Mouse (Mus musculus) liver, embryonic 11.5 days (tissue): ENCODE measurements around the gene Ppp1r3d. TPM values are rescaled to one million over a fixed set of nuclear protein-coding genes. Genes with fewer than 3 reads are reported as not detected.

Experiments
- ATAC-seq: fragments of 200-750 bp; cut with Nextera tagmentation; replicated peaks from 2 replicates; pipeline ENCODE4 v1.8.0; 2017; ENCODE audit warnings: moderate number of reproducible peaks, mild to moderate bottlenecking, moderate TSS enrichment, moderate library complexity; ENCODE audit not compliant: low FRiP score
- DNase-seq: peaks from one replicate; pipeline ENCODE4 v3.0.0-alpha.2; 2017; ENCODE audit warnings: low spot score
- H3K27ac ChIP-seq: fragments of 300-500 bp; sonication (generic); 2 replicates; pipeline ENCODE4 v1.5.1; 2014; ENCODE audit warnings: mild to moderate bottlenecking, low read depth, low read length, control low read depth
- H3K27me3 ChIP-seq: fragments of 300-500 bp; sonication (generic); replicated peaks from 2 replicates; pipeline ENCODE4 v1.6.1; 2014; ENCODE audit warnings: low read length, mixed read lengths; ENCODE audit not compliant: control insufficient read depth, insufficient read depth
- H3K36me3 ChIP-seq: fragments of 300-500 bp; sonication (generic); 2 replicates; pipeline ENCODE4 v1.6.1; 2014; ENCODE audit warnings: mild to moderate bottlenecking, low read length, moderate library complexity, mixed read lengths; ENCODE audit not compliant: control insufficient read depth, insufficient read depth
- H3K4me1 ChIP-seq: fragments of 300-500 bp; sonication (generic); replicated peaks from 2 replicates; pipeline ENCODE4 v1.6.1; 2014; ENCODE audit warnings: low read length, mixed read lengths; ENCODE audit not compliant: control insufficient read depth, insufficient read depth
- H3K4me2 ChIP-seq: fragments of 300-500 bp; sonication (generic); 2 replicates; pipeline ENCODE4 v1.6.1; 2014; ENCODE audit warnings: mild to moderate bottlenecking, control low read depth, moderate library complexity
- H3K4me3 ChIP-seq: fragments of 300-500 bp; sonication (generic); 2 replicates; pipeline ENCODE4 v1.5.1; 2014; ENCODE audit warnings: low read depth, low read length, control low read depth
- H3K9ac ChIP-seq: fragments of 300-500 bp; sonication (generic); 2 replicates; pipeline ENCODE4 v1.6.1; 2014; ENCODE audit warnings: low read depth, low read length, control low read depth
- H3K9me3 ChIP-seq: fragments of 300-500 bp; sonication (generic); 2 replicates; pipeline ENCODE4 v1.6.1; 2016; ENCODE audit warnings: low read length, inconsistent platforms, mixed read lengths; ENCODE audit not compliant: control insufficient read depth
- WGBS: fragments of 180-500 bp; shearing (Covaris S2); extraction: QIAGEN DNeasy Blood & Tissue Kit; methylation state at CpG from one replicate; pipeline ENCODE4 v1.1.7; 2014; 5-methylcytosine and 5-hydroxymethylcytosine counted together
- polyA plus RNA-seq: library from polyadenylated mRNA; unstranded; fragments of >200 nt; fragmentation: Nextera tagmentation; extraction: Ambion mirVana; gene quantifications from 2 replicates; pipeline ENCODE4 v1.2.1, GENCODE M21; 2014

Ppp1r3d gene
- polyA plus RNA-seq, 1 experiment from 2014 or later = 2.0 TPM

DNA sequence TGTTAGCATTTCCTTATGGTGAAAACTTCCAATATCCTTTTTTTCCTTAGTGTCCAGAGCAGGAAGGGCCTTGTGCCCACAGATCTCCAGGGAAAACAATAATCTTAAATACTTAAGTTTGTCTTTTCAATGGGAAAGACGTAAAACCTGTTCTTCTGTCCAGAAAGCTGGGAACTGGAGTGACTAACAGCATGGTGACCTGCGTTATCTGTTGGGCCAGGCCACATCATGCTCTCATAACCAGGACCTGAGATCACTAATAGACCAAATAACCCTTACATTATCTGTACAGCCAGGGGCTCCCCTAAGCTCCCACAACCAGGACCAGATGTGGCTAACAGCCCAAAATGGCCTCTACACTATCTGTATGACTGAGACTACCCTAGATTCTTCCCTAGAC lies 19.6 kb upstream of the Ppp1r3d start:
- DNase-seq = no peak
- Histone ChIP-seq H3K9ac (no peak overlapping the region), H3K4me2 (no peak overlapping the region), H3K27me3 (no peaks in the 10 kb centered on the region), H3K27ac (no peak overlapping the region), H3K36me3 (no peaks in the 10 kb centered on the region), H3K4me1 (no peaks in the 10 kb centered on the region), H3K4me3 (no peak overlapping the region), H3K9me3 (no peaks in the 10 kb centered on the region)
- ATAC-seq = no peak
- 79% methylated on average over 2 of the region's 2 CpGs for WGBS

DNA sequence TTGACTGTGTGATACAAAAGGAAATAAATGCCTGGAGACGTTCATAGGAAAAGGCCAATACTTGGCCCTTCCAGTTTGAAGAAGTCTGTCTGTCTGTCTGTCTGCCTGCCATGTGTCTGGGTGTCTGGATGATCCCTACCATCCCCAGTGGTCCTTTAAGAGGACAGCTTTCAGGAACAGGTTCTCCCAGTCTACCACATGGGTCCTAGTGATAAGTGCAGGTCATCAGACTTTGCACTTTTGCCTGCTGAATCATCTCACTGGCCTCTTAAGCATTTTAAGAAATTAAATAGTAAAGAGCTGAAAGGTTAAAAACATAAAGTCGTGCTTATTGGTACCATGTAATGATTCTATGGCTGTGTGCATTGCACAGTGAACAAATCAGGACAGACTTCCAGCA lies 19.2 kb upstream of the Ppp1r3d start:
- H3K27me3 ChIP-seq = no peaks in the 10 kb centered on the region
- no peak for ATAC-seq
- 62% methylated on average over 2 of the region's 2 CpGs for WGBS
- H3K9me3 ChIP-seq = no peaks in the 10 kb centered on the region
- H3K36me3 ChIP-seq = no peaks in the 10 kb centered on the region
- H3K9ac ChIP-seq = no peak overlapping the region
- H3K4me3 ChIP-seq = no peak overlapping the region
- DNase-seq = no peak
- no peaks in the 10 kb centered on the region for H3K4me1 ChIP-seq
- H3K4me2 ChIP-seq = no peak overlapping the region
- H3K27ac ChIP-seq = no peak overlapping the region

DNA sequence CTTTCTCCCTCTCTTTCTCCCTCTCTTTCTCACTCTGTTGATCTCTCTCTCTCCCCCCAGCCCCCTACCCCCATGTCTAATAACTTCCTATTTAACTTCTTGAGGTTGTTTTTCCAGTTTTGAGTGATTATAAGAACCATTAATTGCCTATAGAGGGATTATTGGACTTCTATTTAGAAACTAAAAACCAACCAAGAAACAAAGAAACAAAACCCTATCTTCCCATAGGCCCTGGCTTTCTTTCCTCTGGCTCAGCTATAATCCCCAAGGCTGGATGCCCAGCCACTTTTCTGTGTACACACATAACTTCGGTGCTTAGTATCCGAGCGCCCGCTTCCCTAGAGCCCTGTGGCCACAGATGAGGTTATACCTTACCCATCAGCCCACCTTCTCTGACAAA lies 16.0 kb upstream of the Ppp1r3d start, which contains the start of gene Cdh26:
Cdh26 (plus strand) TSS at position 301 of the 400 bp plus-strand sequence.
- Histone ChIP-seq H3K9ac (no peak within 1 kb of the TSS), H3K4me1 (no peaks in the 10 kb centered on the region), H3K4me3 (no peak within 1 kb of the TSS), H3K27ac (no peak within 1 kb of the TSS), H3K27me3 (no peaks in the 10 kb centered on the region), H3K9me3 (no peaks in the 10 kb centered on the region), H3K4me2 (no peak within 1 kb of the TSS), H3K36me3 (no peaks in the 10 kb centered on the region)
- WGBS = 92% methylated on average over 4 of the region's 4 CpGs
- ATAC-seq (no peak), DNase-seq (no peak)

DNA sequence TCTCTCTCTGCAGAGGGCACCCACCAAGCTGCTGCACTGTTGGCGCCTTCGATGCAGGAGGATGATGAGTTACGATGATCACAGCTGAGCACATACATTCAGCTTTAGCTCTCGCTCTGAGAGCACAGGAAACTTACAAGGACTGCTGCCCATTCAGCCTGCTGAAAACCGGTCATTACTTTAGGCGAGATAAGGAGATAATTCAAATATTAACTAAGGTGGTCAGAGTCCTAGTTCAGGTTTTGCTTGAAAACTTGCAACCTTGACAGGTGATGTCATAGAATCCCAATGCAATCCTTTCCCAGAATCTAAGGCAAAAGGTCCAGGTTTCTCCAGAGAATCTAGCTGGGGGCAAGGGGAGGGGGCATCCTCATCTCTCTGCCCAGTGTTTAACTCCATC lies 15.2 kb upstream of the Ppp1r3d start:
- Histone ChIP-seq H3K4me3 (no peak overlapping the region), H3K36me3 (no peaks in the 10 kb centered on the region), H3K9ac (no peak overlapping the region), H3K4me1 (no peaks in the 10 kb centered on the region), H3K27ac (no peak overlapping the region), H3K9me3 (no peaks in the 10 kb centered on the region), H3K4me2 (no peak overlapping the region), H3K27me3 (no peaks in the 10 kb centered on the region)
- no peak for DNase-seq
- ATAC-seq = no peak
- 76% methylated on average over 6 of the region's 6 CpGs for WGBS

DNA sequence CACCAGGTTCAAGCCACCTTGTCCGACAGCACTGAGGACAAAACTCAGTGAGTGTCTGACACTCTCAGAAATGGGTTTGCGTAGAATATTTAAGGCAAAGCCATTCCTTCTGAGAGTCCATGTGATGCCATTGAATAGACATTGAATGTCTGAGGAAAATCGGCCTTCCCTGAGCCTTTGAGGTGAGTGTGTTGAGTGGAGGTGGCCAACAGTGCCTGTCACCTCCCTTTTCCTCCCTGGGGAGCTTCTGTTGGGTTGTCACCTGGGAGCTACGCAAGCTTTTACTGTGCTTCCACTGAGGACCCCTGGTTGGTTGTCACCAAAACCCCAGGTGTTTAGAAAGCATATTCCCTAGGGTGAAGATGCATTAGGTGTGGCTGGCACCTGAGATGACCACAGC lies 14.4 kb upstream of the Ppp1r3d start:
- 73% methylated on average over 4 of the region's 4 CpGs for WGBS
- Histone ChIP-seq H3K4me2 (no peak overlapping the region), H3K4me3 (no peak overlapping the region), H3K9me3 (no peaks in the 10 kb centered on the region), H3K27ac (no peak overlapping the region), H3K4me1 (no peaks in the 10 kb centered on the region), H3K36me3 (no peaks in the 10 kb centered on the region), H3K27me3 (no peaks in the 10 kb centered on the region), H3K9ac (no peak overlapping the region)
- no peak for DNase-seq
- no peak for ATAC-seq

DNA sequence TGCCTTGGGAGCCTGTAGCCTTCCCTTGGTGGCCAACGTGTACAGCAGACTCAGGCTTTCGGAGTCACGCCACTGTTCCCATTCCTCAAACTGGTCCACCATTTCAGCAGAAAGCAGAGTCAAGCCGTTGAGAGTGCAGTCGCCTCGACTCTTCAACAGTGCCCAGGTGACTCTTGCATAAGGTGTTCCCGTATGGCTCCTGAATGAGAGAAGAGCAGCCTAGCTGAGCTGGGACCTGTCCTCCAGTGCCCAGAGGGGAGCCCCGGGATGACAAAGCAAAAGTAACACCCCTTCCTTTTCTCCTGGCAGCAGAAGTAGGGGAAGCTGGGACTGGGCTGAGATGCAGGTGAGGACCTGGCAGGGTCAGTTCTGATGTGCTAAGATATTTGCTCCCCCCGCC lies 13.9 kb upstream of the Ppp1r3d start:
- ATAC-seq (no peak), DNase-seq (no peak)
- no peak overlapping the region for H3K4me3 ChIP-seq
- H3K36me3 ChIP-seq = no peaks in the 10 kb centered on the region
- H3K27ac ChIP-seq = no peak overlapping the region
- WGBS = 67% methylated on average over 9 of the region's 9 CpGs
- H3K4me2 ChIP-seq = no peak overlapping the region
- no peaks in the 10 kb centered on the region for H3K9me3 ChIP-seq
- no peak overlapping the region for H3K9ac ChIP-seq
- H3K27me3 ChIP-seq = no peaks in the 10 kb centered on the region
- no peaks in the 10 kb centered on the region for H3K4me1 ChIP-seq

DNA sequence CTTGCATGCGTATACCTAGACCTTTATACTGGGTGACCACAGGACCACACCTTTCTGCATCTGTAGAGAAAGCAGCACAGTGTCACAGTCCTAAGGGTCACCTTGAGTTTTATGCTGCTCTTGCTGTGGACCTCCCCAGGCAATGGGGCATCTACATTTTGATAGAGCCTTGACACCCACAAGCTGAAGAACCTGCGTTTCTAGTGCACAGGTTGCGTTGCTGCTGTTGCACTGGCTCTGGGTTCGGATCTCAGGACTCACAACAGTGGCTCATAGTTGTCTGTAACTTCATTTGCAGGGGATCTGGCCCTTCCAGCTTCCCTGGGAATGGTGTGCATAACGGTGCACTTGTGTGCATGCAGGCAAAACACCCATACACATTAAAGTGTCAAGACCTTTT lies 12.9 kb upstream of the Ppp1r3d start:
- Histone ChIP-seq H3K4me2 (no peak overlapping the region), H3K9ac (no peak overlapping the region), H3K4me3 (no peak overlapping the region), H3K9me3 (no peaks in the 10 kb centered on the region), H3K4me1 (no peaks in the 10 kb centered on the region), H3K27ac (no peak overlapping the region), H3K27me3 (no peaks in the 10 kb centered on the region), H3K36me3 (no peaks in the 10 kb centered on the region)
- DNase-seq (peak; percentile 6), ATAC-seq (no peak)
- WGBS = 79% methylated on average over 5 of the region's 5 CpGs

DNA sequence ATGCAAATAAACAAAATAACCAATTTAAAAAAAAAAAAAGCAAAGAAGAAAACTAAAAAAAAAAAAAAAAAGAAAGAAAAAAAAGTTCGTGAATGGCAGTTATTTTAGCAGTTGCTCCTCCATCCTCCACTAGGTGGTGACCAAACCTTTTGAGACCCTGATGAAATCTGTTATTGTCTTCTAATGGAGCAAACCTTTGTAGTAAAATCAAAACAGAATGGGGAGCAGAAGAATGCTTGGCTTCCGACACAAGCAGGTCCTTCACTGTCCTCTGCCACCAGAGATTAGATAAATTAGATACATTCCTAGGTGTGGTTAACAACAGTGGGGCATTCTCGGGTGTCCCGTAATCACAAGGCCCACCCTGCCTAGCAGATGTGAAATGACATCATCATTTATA lies 12.0 kb upstream of the Ppp1r3d start:
- Histone ChIP-seq H3K27ac (no peak overlapping the region), H3K36me3 (no peaks in the 10 kb centered on the region), H3K4me2 (no peak overlapping the region), H3K4me1 (no peaks in the 10 kb centered on the region), H3K9ac (no peak overlapping the region), H3K4me3 (no peak overlapping the region), H3K27me3 (no peaks in the 10 kb centered on the region), H3K9me3 (no peaks in the 10 kb centered on the region)
- DNase-seq = peak; percentile 28
- no peak for ATAC-seq
- WGBS = 39% methylated on average over 4 of the region's 4 CpGs

DNA sequence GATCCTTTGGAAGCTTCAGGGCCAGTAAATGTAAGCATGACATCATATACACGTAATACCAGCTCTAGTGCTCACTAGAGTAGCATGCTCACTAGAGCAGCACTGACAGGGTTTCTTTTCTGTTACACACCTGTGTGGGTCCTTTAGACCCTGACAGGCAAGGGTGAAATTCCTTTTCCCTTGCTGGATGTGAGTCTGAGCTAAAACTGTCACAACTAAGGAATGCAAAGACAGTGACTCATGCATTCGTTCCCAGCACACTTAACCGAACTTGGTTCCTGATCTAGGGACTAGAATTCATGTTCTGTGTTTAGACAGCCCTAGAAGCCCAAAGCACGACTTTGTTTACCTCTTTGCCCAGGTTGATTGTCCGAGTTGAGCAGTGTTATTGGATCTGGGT lies 9.0 kb upstream of the Ppp1r3d start:
- no peaks in the 10 kb centered on the region for H3K9me3 ChIP-seq
- DNase-seq (peak; percentile 10), ATAC-seq (no peak)
- WGBS = 61% methylated on average over 5 of the region's 5 CpGs
- no peak overlapping the region for H3K4me3 ChIP-seq
- no peak overlapping the region for H3K27ac ChIP-seq
- H3K27me3 ChIP-seq = no peaks in the 10 kb centered on the region
- no peak overlapping the region for H3K9ac ChIP-seq
- H3K4me1 ChIP-seq = no peaks in the 10 kb centered on the region
- H3K4me2 ChIP-seq = no peak overlapping the region
- no peaks in the 10 kb centered on the region; the same call in 1 of the 2 replicates for H3K36me3 ChIP-seq
